Mouse (Mus musculus): ENCODE measurements around the gene Myof.

GRCm38 (mm10) chr19:38054149-38054719 is 10.9 kb upstream of the Myof start:
- TF ChIP-seq CEBPB (IDR thresholded peaks at IDR 0.05; ENCODE audit: insufficient read depth, poor library complexity, severe bottlenecking) (no peak), MAX (IDR thresholded peaks at IDR 0.05; ENCODE audit: low read depth) (no peak), POLR2AphosphoS2 (IDR thresholded peaks at IDR 0.05; ENCODE audit: insufficient read length, low read depth) (peak; percentile 59), POLR2A (IDR thresholded peaks at IDR 0.05; ENCODE audit: insufficient read length, low read depth) (peak; percentile 52), TCF12 (IDR thresholded peaks at IDR 0.05; ENCODE audit: insufficient read depth, poor library complexity, severe bottlenecking) (no peak), MYOD1 (IDR thresholded peaks at IDR 0.05; ENCODE audit: control insufficient read depth in 1 of 3, insufficient read length in 2 of 3, low read depth in 2 of 3) (no peak), USF1 (IDR thresholded peaks at IDR 0.05; ENCODE audit: low read depth) (no peak)
